Mouse (Mus musculus): ENCODE data around the gene Acap2. TPM values are rescaled to one million over a fixed set of nuclear protein-coding genes. Genes with fewer than 3 reads are reported as not detected.

Acap2 gene
- polyA plus RNA-seq, 1 experiment from 2014 or later = 12.1 TPM

DNA sequence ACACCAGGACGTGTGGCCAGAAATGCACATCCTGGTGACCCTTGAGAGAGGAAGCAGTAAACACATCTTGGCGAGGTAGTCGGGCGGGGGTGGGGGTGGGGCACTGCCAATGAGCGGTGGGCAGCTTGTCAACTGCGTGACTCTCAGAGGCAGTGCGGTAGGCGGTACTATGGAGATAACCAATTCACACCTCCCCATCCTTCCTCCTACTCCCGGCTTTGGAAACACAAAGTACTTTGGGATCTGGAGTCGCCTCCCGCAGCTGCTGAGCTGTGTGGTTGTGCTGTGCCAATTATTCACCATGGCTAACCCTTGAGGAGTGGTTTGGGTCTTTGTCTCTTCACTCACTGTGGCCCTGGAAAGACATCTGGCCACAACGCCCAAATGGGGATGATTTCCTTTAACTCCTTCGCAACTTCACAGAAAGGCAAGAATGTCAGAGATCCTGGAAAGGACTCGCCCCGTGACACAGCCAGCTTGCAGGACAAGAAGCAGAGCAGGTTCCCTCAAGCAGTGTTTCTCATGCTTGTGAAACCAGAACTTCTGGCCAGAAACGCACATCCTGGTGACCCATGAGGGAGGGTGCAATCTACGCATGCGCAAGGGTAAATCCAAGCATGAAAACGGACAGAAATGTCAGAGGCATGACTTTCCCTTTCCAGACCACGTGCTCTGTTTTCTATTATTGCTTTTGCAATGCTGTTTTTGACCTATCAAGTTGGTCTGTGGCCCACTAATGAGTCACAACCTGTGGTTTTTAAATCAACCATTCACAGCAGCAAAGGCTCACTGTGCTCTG is 32.7 kb upstream of the Acap2 start:
- Histone ChIP-seq H3K9ac (no peak overlapping the region), H3K4me3 (0 out of 2 replicates have a peak overlapping the region, but pooled peaks have one; percentile 7), H3K4me2 (peak overlapping the region; percentile 41), H3K27ac (replicated peaks) (no peak overlapping the region), H3K27me3 (0 out of 2 replicates have a peak, but pooled peaks cover 4% of the 10 kb centered on the region), H3K36me3 (no peaks in the 10 kb centered on the region), H3K4me1 (replicated peaks) (peaks cover 20% of the 10 kb centered on the region), H3K9me3 (0 out of 2 replicates have a peak, but pooled peaks cover 5% of the 10 kb centered on the region)
- no peak for ATAC-seq (ENCODE audit: low read depth)
- WGBS = 26% methylated on average over 20 of the region's 20 CpGs

- peaks cover 20% of the 10 kb centered on the region for H3K4me1 ChIP-seq (replicated peaks)
- H3K27ac ChIP-seq (replicated peaks) = no peak overlapping the region
- WGBS = 43% methylated on average over 4 of the region's 4 CpGs
- H3K9ac ChIP-seq = no peak overlapping the region
- H3K27me3 ChIP-seq = 0 out of 2 replicates have a peak, but pooled peaks cover 4% of the 10 kb centered on the region
- no peak overlapping the region for H3K4me3 ChIP-seq
- H3K4me2 ChIP-seq = peak overlapping the region; percentile 41
- ATAC-seq (ENCODE audit: low read depth) = no peak
- H3K9me3 ChIP-seq = 0 out of 2 replicates have a peak, but pooled peaks cover 5% of the 10 kb centered on the region
- H3K36me3 ChIP-seq = no peaks in the 10 kb centered on the region
Observed at GRCm38 (mm10) chr16:31233167-31233498, 32.1 kb upstream of the Acap2 start.

GRCm38 (mm10) chr16:31232491-31233166 is 31.6 kb upstream of the Acap2 start:
- H3K4me1 ChIP-seq (replicated peaks) = peaks cover 20% of the 10 kb centered on the region
- no peak overlapping the region for H3K4me2 ChIP-seq
- 0 out of 2 replicates have a peak, but pooled peaks cover 5% of the 10 kb centered on the region for H3K9me3 ChIP-seq
- WGBS = 74% methylated on average over 5 of the region's 5 CpGs
- no peak for ATAC-seq (ENCODE audit: low read depth)
- no peak overlapping the region for H3K27ac ChIP-seq (replicated peaks)
- no peak overlapping the region for H3K4me3 ChIP-seq
- H3K9ac ChIP-seq = no peak overlapping the region
- 0 out of 2 replicates have a peak, but pooled peaks cover 4% of the 10 kb centered on the region for H3K27me3 ChIP-seq
- H3K36me3 ChIP-seq = no peaks in the 10 kb centered on the region

GRCm38 (mm10) chr16:31231591-31231990 is 30.5 kb upstream of the Acap2 start:
- Histone ChIP-seq H3K4me2 (no peak overlapping the region), H3K27ac (replicated peaks) (no peak overlapping the region)

GRCm38 (mm10) chr16:31227746-31228145 is 26.7 kb upstream of the Acap2 start:
- ATAC-seq (ENCODE audit: low read depth) = no peak

More at GRCm38 (mm10) chr16:31231591-31231990, 30.5 kb upstream of the Acap2 start:
- Histone ChIP-seq H3K9ac (no peak overlapping the region), H3K36me3 (no peaks in the 10 kb centered on the region), H3K9me3 (0 out of 2 replicates have a peak, but pooled peaks cover 5% of the 10 kb centered on the region), H3K4me1 (replicated peaks) (peaks cover 20% of the 10 kb centered on the region), H3K27me3 (0 out of 2 replicates have a peak, but pooled peaks cover 4% of the 10 kb centered on the region), H3K4me3 (no peak overlapping the region)
- WGBS = 65% methylated on average over 5 of the region's 5 CpGs
- ATAC-seq (ENCODE audit: low read depth) = no peak

GRCm38 (mm10) chr16:31215271-31215670 is 14.2 kb upstream of the Acap2 start:
- Histone ChIP-seq H3K4me1 (replicated peaks) (no peaks in the 10 kb centered on the region), H3K4me2 (no peak overlapping the region), H3K9ac (no peak overlapping the region), H3K27me3 (no peaks in the 10 kb centered on the region), H3K36me3 (no peaks in the 10 kb centered on the region), H3K4me3 (no peak overlapping the region), H3K27ac (replicated peaks) (no peak overlapping the region), H3K9me3 (peaks cover 3% of the 10 kb centered on the region; the same call in 1 of the 2 replicates)
- no peak for ATAC-seq (ENCODE audit: low read depth)
- 97% methylated on average over 4 of the region's 4 CpGs for WGBS

More at GRCm38 (mm10) chr16:31227746-31228145, 26.7 kb upstream of the Acap2 start:
- Histone ChIP-seq H3K9ac (no peak overlapping the region), H3K36me3 (no peaks in the 10 kb centered on the region), H3K4me1 (replicated peaks) (no peaks in the 10 kb centered on the region), H3K27ac (replicated peaks) (no peak overlapping the region), H3K4me2 (no peak overlapping the region), H3K4me3 (no peak overlapping the region), H3K27me3 (no peaks in the 10 kb centered on the region), H3K9me3 (0 out of 2 replicates have a peak, but pooled peaks cover 5% of the 10 kb centered on the region)
- WGBS = 93% methylated on average over 1 of the region's 1 CpGs

GRCm38 (mm10) chr16:31213463-31213862 is 12.4 kb upstream of the Acap2 start:
- Histone ChIP-seq H3K27me3 (no peaks in the 10 kb centered on the region), H3K4me2 (no peak overlapping the region), H3K9me3 (peaks cover 3% of the 10 kb centered on the region; the same call in 1 of the 2 replicates), H3K4me3 (no peak overlapping the region), H3K27ac (replicated peaks) (no peak overlapping the region), H3K4me1 (replicated peaks) (no peaks in the 10 kb centered on the region), H3K36me3 (no peaks in the 10 kb centered on the region), H3K9ac (no peak overlapping the region)
- no peak for ATAC-seq (ENCODE audit: low read depth)
- WGBS = 77% methylated on average over 6 of the region's 6 CpGs

GRCm38 (mm10) chr16:31211503-31211902 is 10.5 kb upstream of the Acap2 start:
- peaks cover 3% of the 10 kb centered on the region; the same call in 1 of the 2 replicates for H3K9me3 ChIP-seq
- WGBS = 80% methylated on average over 9 of the region's 9 CpGs
- H3K27ac ChIP-seq (replicated peaks) = no peak overlapping the region
- no peak overlapping the region for H3K4me2 ChIP-seq
- H3K9ac ChIP-seq = no peak overlapping the region
- no peak overlapping the region for H3K4me3 ChIP-seq
- H3K27me3 ChIP-seq = no peaks in the 10 kb centered on the region
- H3K4me1 ChIP-seq (replicated peaks) = no peaks in the 10 kb centered on the region
- no peak for ATAC-seq (ENCODE audit: low read depth)
- no peaks in the 10 kb centered on the region for H3K36me3 ChIP-seq

DNA sequence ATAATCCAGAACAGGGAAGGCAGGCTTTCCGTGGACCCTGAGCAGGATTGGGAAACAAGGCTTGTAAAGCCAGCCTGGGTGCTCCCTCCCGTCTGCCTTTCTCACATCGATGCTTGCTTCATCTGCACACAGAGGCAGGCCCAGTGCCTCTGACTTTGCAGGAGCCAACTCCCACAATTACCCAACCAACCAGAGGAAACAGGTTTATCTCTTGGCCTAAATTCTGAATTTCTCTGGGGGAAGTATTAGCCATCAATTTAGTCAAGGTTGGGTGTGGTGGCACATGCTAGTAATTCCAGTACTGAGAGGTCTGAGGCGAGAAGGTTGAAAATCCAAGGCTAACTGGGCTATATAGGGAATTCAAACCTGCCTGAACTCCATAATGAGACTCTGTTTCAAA is 9.4 kb upstream of the Acap2 start:
- Histone ChIP-seq H3K36me3 (no peaks in the 10 kb centered on the region), H3K4me3 (no peak overlapping the region), H3K4me1 (replicated peaks) (no peaks in the 10 kb centered on the region), H3K27me3 (no peaks in the 10 kb centered on the region), H3K9ac (no peak overlapping the region), H3K4me2 (no peak overlapping the region), H3K27ac (replicated peaks) (no peak overlapping the region), H3K9me3 (peaks cover 3% of the 10 kb centered on the region; the same call in 1 of the 2 replicates)
- 78% methylated on average over 4 of the region's 4 CpGs for WGBS
- no peak for ATAC-seq (ENCODE audit: low read depth)

DNA sequence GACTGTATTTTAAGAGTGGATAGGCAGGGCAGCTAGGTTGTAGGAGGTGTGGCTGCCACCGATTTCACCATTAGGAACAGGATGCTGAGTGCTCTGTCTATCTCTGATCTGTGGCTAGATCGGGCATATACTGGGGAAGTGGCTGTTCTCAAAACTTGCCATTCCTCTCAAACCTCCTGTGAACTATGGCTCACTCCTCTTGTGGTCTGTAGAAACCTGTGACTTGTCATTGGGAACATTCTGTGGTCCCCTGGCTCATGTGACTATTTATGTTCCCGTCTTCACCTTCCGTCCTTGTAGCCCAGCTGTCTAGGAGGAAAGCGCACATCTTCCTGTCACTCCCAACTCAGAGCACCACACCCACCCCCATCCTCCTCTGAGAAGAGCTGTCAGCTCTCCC is 8.9 kb upstream of the Acap2 start:
- 82% methylated on average over 5 of the region's 5 CpGs for WGBS
- no peaks in the 10 kb centered on the region for H3K36me3 ChIP-seq
- no peak overlapping the region for H3K9ac ChIP-seq
- ATAC-seq (ENCODE audit: low read depth) = no peak
- H3K4me1 ChIP-seq (replicated peaks) = no peaks in the 10 kb centered on the region
- H3K27ac ChIP-seq (replicated peaks) = no peak overlapping the region
- no peaks in the 10 kb centered on the region for H3K27me3 ChIP-seq
- no peaks in the 10 kb centered on the region for H3K9me3 ChIP-seq
- H3K4me2 ChIP-seq = no peak overlapping the region
- H3K4me3 ChIP-seq = no peak overlapping the region

GRCm38 (mm10) chr16:31205726-31206125 is 4.7 kb upstream of the Acap2 start:
- 88% methylated on average over 7 of the region's 7 CpGs for WGBS
- no peak overlapping the region for H3K27ac ChIP-seq (replicated peaks)
- no peaks in the 10 kb centered on the region for H3K27me3 ChIP-seq
- no peak overlapping the region for H3K9ac ChIP-seq
- ATAC-seq (ENCODE audit: low read depth) = no peak
- no peaks in the 10 kb centered on the region for H3K36me3 ChIP-seq
- H3K4me3 ChIP-seq = no peak overlapping the region
- no peak overlapping the region for H3K4me2 ChIP-seq
- H3K4me1 ChIP-seq (replicated peaks) = peaks cover 5% of the 10 kb centered on the region
- no peaks in the 10 kb centered on the region for H3K9me3 ChIP-seq

- Histone ChIP-seq H3K4me1 (replicated peaks) (peaks cover 5% of the 10 kb centered on the region), H3K36me3 (no peaks in the 10 kb centered on the region), H3K9me3 (no peaks in the 10 kb centered on the region), H3K9ac (no peak overlapping the region), H3K4me3 (no peak overlapping the region), H3K27ac (replicated peaks) (no peak overlapping the region), H3K4me2 (no peak overlapping the region), H3K27me3 (no peaks in the 10 kb centered on the region)
- WGBS = 93% methylated on average over 8 of the region's 8 CpGs
- ATAC-seq (ENCODE audit: low read depth) = no peak
Observed at GRCm38 (mm10) chr16:31205187-31205586, 4.1 kb upstream of the Acap2 start.
